Mouse (Mus musculus) left cerebral cortex, postnatal 14 days (tissue): Measurements from ENCODE around the gene Tex48. TPM values are rescaled to one million over a fixed set of nuclear protein-coding genes. Genes with fewer than 3 reads are reported as not detected.
A peak's percentile ranks its signal among the peaks of the same experiment; 100 is the strongest.

Experiments used
- DNase-seq, 2 experiments: peaks; one replicate each; pipeline ENCODE4 v3.0.0; 2021 to 2022; ENCODE audit warnings: low spot score in 2 of 2, mixed read lengths in 1 of 2
- intact Hi-C: fragments of 180-260 bp; cut with DNase I; formaldehyde crosslinking; loops from one replicate; pipeline ENCODE4 v1.15.1; 2025
- total RNA-seq, 2 experiments: library from RNA; stranded (reverse); gene quantifications; 2 replicates each; pipeline ENCODE4 v1.2.3; 2021

Gene Tex48
- total RNA-seq, 2 experiments from 2014 or later, result not detected

DNA sequence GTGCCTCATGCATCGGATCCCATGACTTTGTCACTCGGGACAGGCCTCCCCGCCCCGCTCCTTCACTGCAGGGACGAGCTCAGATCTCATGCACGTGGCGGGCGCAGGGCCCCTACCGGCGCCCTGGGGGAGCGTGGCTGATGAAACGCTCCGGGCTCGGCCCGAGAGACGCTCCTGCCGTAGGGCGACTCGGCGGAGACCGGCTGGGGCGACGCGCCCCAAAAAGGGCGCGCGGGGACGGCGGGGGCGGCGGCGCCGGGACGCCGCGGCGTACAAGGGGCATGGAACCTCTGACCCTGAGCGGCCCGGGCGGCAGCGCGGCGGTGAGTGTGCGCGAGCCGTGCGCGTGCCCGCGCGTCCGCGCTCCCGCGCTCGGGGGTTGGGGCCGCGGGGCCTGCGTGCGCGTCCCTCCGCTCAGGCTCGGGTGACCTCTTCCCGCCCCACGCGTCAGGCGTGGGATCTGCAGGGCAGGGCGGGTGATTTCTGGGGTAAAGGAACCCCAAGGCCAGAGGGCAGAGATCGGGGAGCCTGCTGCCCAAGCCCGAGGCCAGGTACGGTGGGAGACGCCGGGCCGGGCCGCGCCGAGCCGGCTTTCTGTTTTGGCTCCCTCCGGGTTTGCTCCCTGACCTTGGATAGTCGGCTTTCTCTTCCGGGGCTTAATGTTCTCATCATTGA lies 63.7 kb downstream of the Tex48 start, which contains the start of gene Tmem268:
Tmem268 (plus strand) TSS at position 375 of the 675 bp plus-strand sequence.
- peak; percentile 59 to 69 for DNase-seq
- intact Hi-C loops, result no loop called here

DNA sequence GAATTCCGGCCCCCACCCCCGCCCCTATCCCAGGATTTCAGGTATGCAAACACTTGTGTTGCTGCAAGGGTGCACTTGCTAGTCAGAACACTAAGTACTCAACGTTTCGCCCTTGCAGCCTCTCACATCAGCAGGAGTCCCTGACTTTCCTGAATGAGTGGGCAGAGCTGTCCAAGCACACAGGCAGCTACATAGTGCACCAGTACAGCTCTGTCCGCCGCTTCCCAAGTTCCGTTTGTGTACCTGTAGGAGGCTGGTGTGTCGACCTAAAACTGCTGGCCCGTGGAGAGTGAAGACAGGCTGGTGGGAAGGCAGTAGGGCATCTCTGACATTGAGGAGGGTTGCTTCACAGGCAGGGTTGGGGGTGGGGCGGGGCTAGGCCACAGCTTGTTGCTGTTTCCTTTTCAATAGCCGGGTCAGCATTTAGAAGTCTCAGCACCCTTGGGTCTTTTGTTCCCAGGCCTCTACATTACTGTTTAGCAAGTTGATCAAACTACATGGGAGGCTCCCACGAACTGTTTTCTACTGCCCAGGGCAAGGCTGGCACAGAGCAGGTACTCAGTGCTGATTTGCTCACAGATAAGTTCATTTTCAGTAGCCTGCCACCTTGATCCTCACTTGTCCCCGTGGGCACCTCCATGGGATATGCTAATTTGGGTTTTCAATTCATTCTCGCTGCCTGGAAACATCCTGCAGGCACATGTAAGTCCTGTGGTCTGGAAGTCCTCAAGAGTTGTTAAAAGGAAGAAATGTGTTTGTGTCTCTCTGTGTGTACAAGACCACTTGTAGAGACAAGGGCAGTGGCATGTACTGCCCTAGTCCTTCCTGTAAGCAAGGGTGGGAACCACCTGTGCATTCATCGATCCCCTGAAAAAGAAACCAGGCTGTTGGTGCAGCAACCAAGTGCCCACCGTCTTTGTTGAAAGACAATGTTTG lies 64.8 kb downstream of the Tex48 start:
- intact Hi-C loops, result no loop called here
- DNase-seq, result peak in 1 of 2 experiments; percentile 17

Other genes starting within 250 kb of the Tex48 start
- gene Akna, start 219.1 kb downstream of the Tex48 start, total RNA-seq, result 1 to 10 TPM; 3.9 to 4.0 TPM
- gene Whrn, start 126.4 kb downstream of the Tex48 start, total RNA-seq, result 10 to 100 TPM; 46.6 to 51.2 TPM
- gene Atp6v1g1, start 77.7 kb downstream of the Tex48 start, total RNA-seq, result 100 to 1,000 TPM; 132 to 140 TPM
- 1 to 10 TPM; 9.4 to 9.5 TPM for gene Tmem268, start 63.6 kb downstream of the Tex48 start, total RNA-seq
- gene Gm11213, start 17.2 kb downstream of the Tex48 start, total RNA-seq, result not detected
- not detected for gene Gm11214, start 41.0 kb upstream of the Tex48 start, total RNA-seq
- gene Tnfsf15, start 122.7 kb upstream of the Tex48 start, total RNA-seq, result under 1 TPM; 0.21 to 0.26 TPM
- not detected for gene Tnfsf8, start 238.9 kb upstream of the Tex48 start, total RNA-seq